Mouse (Mus musculus) neural tube, embryonic 15.5 days (tissue): Measurements from ENCODE around the gene Glis1. TPM values are rescaled to one million over a fixed set of nuclear protein-coding genes. Genes with fewer than 3 reads are reported as not detected.
A peak's percentile ranks its signal among the peaks of the same experiment; 100 is the strongest.

ENCODE experiments used
- ATAC-seq: fragments of 200-750 bp; cut with Nextera tagmentation; 2 replicates; pipeline ENCODE4 v1.8.0; 2017; ENCODE audit warnings: mild to moderate bottlenecking, moderate TSS enrichment, moderate library complexity; ENCODE audit not compliant: low FRiP score
- H3K27ac ChIP-seq: fragments of 300-500 bp; sonication (generic); replicated peaks from 2 replicates; pipeline ENCODE4 v1.5.1; 2015; ENCODE audit warnings: mild to moderate bottlenecking, inconsistent platforms
- H3K27me3 ChIP-seq: fragments of 300-500 bp; sonication (generic); replicated peaks from 2 replicates; pipeline ENCODE4 v1.6.1; 2015; ENCODE audit warnings: inconsistent platforms
- H3K36me3 ChIP-seq: fragments of 300-500 bp; sonication (generic); 2 replicates; pipeline ENCODE4 v1.6.1; 2015; ENCODE audit warnings: inconsistent platforms
- H3K4me1 ChIP-seq: fragments of 300-500 bp; sonication (generic); 2 replicates; pipeline ENCODE4 v1.6.1; 2015; ENCODE audit warnings: inconsistent platforms
- H3K4me2 ChIP-seq: fragments of 300-500 bp; sonication (generic); 2 replicates; pipeline ENCODE4 v1.6.1; 2015; ENCODE audit warnings: inconsistent platforms, mild to moderate bottlenecking, moderate library complexity
- H3K4me3 ChIP-seq: fragments of 300-500 bp; sonication (generic); replicated peaks from 2 replicates; pipeline ENCODE4 v1.5.1; 2015; ENCODE audit warnings: mild to moderate bottlenecking, inconsistent platforms
- H3K9ac ChIP-seq: fragments of 300-500 bp; sonication (generic); replicated peaks from 2 replicates; pipeline ENCODE4 v1.6.1; 2015; ENCODE audit warnings: mild to moderate bottlenecking, inconsistent platforms
- H3K9me3 ChIP-seq: fragments of 300-500 bp; sonication (generic); replicated peaks from 2 replicates; pipeline ENCODE4 v1.6.1; 2016; ENCODE audit warnings: inconsistent platforms
- WGBS: fragments of 180-500 bp; shearing (Covaris S2); methylation state at CpG from one replicate; pipeline ENCODE4 v1.1.7; 2015; ENCODE audit warnings: mixed read lengths; 5-methylcytosine and 5-hydroxymethylcytosine counted together
- microRNA-seq: library from miRNA; unstranded; fragments of <30 nt; microRNA quantifications from one replicate; pipeline ENCODE4, GENCODE M21; 2017
- polyA plus RNA-seq: library from polyadenylated mRNA; unstranded; fragments of >200 nt; fragmentation: Nextera tagmentation; extraction: Ambion mirVana; gene quantifications from 2 replicates; pipeline ENCODE4 v1.2.1, GENCODE M21; 2015

Gene Glis1
- polyA plus RNA-seq, 1 experiment from 2014 or later: 3.8 TPM

DNA sequence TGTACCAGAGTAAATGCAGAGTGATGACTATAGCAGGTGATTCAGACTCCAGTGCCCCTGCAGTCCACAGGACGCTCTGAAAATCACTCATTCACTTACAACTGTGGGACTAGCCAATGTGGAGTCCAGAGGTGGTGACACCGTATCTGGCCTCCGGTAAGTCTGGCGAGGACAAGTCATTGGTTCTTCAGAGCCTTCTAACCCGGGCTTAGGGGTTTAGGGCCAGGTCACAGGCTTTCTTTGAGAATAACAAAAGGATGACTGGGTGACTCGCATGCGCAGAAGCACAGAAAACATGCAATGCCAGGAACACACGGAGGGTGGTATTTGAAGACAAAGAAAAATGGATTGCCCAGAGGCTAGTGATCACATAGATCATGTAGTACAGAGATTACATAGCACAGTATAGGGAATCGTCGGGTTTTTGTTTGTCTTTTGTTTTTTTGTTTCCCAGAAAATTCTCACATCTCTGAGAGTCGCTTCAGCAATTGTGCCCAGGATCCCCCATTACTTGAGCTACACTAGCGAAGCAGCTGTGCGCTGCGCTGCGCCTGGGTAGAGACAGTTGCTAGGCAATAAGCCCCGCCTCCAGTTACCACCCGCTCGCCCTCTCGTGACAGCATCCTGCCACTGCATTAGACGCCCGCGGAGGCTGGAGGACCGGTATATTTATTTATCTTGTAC, 239.4 kb downstream of the Glis1 start:
- peak; percentile 93 for ATAC-seq
- Histone ChIP-seq H3K4me2 (peak overlapping the region; percentile 47), H3K27me3 (no peaks in the 10 kb centered on the region), H3K4me3 (peak overlapping the region; percentile 16; the same call in 1 of the 2 replicates), H3K4me1 (peaks cover 20% of the 10 kb centered on the region), H3K9ac (no peak overlapping the region), H3K36me3 (no peaks in the 10 kb centered on the region), H3K9me3 (no peaks in the 10 kb centered on the region), H3K27ac (peak overlapping the region; percentile 87)
- 9% methylated on average over 23 of the region's 23 CpGs for WGBS

DNA sequence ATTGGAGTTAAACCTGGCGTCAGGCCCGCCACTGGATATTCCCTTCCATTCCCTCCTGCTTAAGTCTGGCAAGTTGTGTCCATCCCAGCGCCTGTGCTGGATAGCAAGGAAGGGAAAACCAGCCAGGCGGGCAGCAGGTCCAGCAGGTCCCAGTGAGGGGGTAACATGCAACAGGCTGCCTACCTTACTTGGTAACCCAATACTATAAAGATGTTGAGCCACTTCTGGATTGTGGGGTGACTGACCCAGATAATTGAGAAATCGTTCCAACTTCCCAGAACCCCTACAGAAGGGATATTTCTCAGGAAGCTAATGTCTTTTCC, 239.9 kb downstream of the Glis1 start:
- peaks cover 20% of the 10 kb centered on the region for H3K4me1 ChIP-seq
- H3K36me3 ChIP-seq: no peaks in the 10 kb centered on the region
- 35% methylated on average over 5 of the region's 5 CpGs for WGBS
- H3K9me3 ChIP-seq: no peaks in the 10 kb centered on the region
- ATAC-seq: peak; percentile 35; the same call in 1 of the 2 replicates
- H3K27ac ChIP-seq: peak overlapping the region; percentile 87
- peak overlapping the region; percentile 16; the same call in 1 of the 2 replicates for H3K4me3 ChIP-seq
- peak overlapping the region; percentile 47 for H3K4me2 ChIP-seq
- 0 out of 2 replicates have a peak overlapping the region, but pooled peaks have one; percentile 5 for H3K9ac ChIP-seq
- H3K27me3 ChIP-seq: no peaks in the 10 kb centered on the region

DNA sequence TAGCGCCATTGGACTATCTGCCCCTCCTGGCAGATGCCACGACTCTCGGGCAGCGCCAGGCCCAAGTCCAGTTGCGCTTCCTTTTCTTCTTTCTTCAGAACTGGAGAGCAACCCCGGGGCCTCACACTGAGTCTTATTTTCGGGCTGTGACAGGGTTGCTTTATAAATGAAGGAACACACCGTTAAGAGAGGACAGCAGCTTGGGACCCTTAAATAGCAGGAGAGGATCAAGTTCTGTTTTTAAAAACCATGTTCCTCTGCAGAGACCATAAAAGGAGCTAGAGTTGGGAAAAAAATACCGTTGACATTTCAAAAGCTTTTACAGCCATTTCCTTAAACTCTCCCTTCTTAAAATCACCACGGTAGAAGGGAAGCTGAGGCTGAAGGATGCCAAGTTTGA, 241.3 kb downstream of the Glis1 start:
- Histone ChIP-seq H3K4me2 (no peak overlapping the region), H3K9ac (no peak overlapping the region), H3K4me3 (no peak overlapping the region), H3K27ac (no peak overlapping the region), H3K9me3 (no peaks in the 10 kb centered on the region), H3K36me3 (no peaks in the 10 kb centered on the region), H3K4me1 (peaks cover 26% of the 10 kb centered on the region), H3K27me3 (no peaks in the 10 kb centered on the region)
- 68% methylated on average over 10 of the region's 10 CpGs for WGBS
- ATAC-seq: no peak

DNA sequence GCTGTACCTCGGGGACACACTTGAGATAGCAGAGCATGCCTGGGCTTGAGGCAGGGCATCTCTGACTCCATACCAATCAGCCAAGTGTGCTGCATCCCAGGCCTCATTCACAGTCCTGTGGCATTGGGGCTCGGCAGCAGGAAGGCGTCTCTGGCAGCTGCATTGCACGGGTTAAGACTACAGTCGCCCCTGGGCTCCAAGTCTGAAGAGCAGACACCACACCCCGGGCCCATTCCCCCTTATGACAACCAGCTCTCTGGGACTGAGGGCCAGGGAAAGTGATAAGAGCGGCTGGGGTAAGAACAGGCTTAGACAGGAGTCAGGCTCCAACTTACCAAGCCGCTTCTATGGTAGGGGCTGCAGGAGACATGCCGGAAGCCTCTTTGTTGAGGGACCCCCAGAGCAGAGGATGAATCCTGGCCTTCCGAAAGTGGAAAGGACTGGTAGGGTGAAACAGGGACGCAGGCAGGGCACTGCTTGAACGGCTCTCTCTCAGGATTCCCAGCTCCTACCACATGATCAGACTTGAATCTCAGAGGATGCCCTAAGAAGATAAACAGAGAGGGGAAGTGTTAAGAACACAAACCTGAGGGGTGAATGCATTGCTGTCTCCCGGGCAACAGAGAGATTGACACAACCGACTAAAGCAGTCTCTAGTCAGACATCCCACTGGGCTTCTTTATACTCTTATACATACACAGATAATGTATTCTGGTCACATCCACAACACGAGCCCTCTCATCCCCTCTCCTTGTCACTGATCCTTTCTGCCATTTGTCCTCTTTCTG, 246.1 kb downstream of the Glis1 start:
- 21% methylated on average over 15 of the region's 15 CpGs for WGBS
- H3K27me3 ChIP-seq: no peaks in the 10 kb centered on the region
- no peaks in the 10 kb centered on the region for H3K36me3 ChIP-seq
- 0 out of 2 replicates have a peak overlapping the region, but pooled peaks have one; percentile 20 for H3K9ac ChIP-seq
- H3K27ac ChIP-seq: peak overlapping the region; percentile 56
- peak; percentile 52 for ATAC-seq
- H3K4me1 ChIP-seq: peaks cover 20% of the 10 kb centered on the region
- H3K4me2 ChIP-seq: peak overlapping the region; percentile 13
- H3K9me3 ChIP-seq: no peaks in the 10 kb centered on the region
- H3K4me3 ChIP-seq: no peak overlapping the region

DNA sequence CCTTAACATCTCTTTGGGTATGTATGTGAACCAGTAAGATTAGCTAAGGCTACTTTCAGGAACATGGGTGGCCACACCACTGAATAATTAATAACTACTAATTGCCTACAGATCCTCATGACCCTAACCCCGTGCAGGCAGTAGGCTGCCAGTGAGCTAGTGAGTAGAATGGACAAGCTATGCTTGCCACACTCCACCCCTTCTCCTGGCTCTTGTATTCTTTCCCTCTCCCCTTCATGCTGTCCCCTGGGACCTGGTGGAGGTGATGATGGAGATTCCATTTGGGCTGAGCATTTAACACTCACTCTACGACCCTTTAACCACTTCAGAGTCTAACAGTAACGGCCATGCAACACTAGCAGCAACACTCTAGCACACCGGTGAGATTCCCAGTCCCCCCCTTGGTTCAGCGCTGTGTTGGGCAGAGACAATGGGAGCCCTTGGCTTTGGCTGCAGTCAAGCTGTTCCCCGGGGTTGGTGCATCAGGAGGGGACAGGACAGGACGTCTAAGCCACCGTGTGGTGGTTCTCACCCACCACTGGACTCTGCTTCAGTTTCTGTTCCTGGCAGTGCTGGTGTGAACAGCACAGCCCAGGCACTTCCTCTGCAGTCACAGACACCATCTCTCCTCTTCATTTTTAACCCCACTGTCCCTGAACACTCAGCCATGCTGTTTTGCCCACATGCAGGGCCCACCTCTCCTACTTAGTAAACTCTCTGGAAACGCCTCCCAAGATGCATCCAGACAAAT, 246.9 kb downstream of the Glis1 start:
- H3K4me1 ChIP-seq: peaks cover 20% of the 10 kb centered on the region
- no peak overlapping the region for H3K4me3 ChIP-seq
- WGBS: 27% methylated on average over 9 of the region's 9 CpGs
- no peaks in the 10 kb centered on the region for H3K9me3 ChIP-seq
- ATAC-seq: peak; percentile 11; the same call in 1 of the 2 replicates
- no peaks in the 10 kb centered on the region for H3K36me3 ChIP-seq
- no peak overlapping the region for H3K9ac ChIP-seq
- H3K27ac ChIP-seq: peak overlapping the region; percentile 56; the same call in 1 of the 2 replicates
- no peaks in the 10 kb centered on the region for H3K27me3 ChIP-seq
- H3K4me2 ChIP-seq: no peak overlapping the region

DNA sequence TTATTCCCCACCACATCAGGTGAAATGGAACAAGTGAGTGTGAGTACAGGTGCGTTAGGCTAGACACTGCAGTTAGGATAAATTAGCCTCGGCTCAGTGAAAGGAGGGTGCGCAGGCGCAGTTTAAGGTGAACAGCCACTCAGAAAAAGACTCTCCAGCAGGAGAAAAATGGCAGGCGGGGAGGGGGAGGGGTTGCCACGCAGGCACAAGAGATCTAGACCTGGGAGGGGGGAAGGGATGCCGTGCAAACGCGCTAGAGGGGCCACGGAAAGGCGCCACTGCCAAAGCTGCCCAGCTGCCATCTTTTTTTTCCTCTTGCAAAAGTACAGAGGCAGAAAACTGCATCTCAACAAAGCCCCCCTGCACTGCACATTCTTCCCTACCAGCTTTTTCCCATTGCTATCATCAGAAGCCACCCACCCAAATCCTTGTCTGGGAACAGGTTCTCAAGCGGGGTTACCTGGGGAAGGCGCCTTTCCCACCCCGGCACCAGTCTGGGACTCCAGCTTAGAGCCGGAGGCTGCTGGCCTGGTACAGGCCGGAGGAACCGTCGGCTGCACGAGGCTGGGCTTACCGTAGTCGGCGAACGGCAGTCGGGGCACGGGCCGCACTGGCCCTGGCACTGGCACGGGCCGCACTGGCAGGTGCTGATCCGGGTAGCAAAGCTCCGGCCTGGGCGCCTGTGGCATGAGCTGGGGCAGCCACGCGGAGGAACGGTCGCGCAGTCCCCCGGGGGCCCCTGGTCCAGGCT, 248.8 kb downstream of the Glis1 start:
- ATAC-seq: no peak
- H3K4me3 ChIP-seq: no peak overlapping the region
- H3K36me3 ChIP-seq: no peaks in the 10 kb centered on the region
- WGBS: 91% methylated on average over 37 of the region's 37 CpGs
- peaks cover 24% of the 10 kb centered on the region for H3K4me1 ChIP-seq
- no peaks in the 10 kb centered on the region for H3K27me3 ChIP-seq
- no peak overlapping the region for H3K9ac ChIP-seq
- no peaks in the 10 kb centered on the region for H3K9me3 ChIP-seq
- H3K4me2 ChIP-seq: no peak overlapping the region
- no peak overlapping the region for H3K27ac ChIP-seq

DNA sequence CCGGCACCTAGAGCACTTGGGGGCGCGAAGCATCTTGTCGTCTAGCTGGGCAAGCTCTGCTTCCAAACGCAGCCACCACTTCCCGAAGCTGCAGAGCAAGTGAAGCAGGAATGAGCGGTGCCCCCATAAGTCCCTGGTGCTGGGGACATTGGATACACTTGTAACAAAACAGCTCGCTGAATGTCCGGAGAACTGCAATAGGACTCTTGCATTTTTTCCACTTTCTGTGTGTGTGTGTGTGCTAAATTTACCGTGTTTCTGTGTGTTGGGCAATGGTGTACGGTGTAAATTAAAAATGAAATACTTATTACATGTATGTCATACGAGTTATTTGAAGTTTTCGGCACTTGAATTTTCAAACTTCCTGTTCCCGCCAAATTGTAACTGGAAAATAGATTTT, 249.7 kb downstream of the Glis1 start, which contains the start of gene Dmrtb1:
TSS of gene Dmrtb1 (minus strand) at position 101 of the 400 bp plus-strand sequence.
- Histone ChIP-seq H3K9ac (no peak within 1 kb of the TSS), H3K4me1 (peaks cover 26% of the 10 kb centered on the region), H3K36me3 (no peaks in the 10 kb centered on the region), H3K4me3 (no peak within 1 kb of the TSS), H3K27me3 (no peaks in the 10 kb centered on the region), H3K27ac (no peak within 1 kb of the TSS), H3K4me2 (no peak within 1 kb of the TSS), H3K9me3 (no peaks in the 10 kb centered on the region)
- ATAC-seq: no peak
- WGBS: 94% methylated on average over 14 of the region's 14 CpGs

Small RNA genes within 50 kb of the gene (microRNA-seq; reads per million reads assigned to microRNA genes)
- not detected for gene Gm24804

Other genes starting within 250 kb of the Glis1 start
- not detected in 2 replicates for gene Ldlrad1, start 225.4 kb upstream of the Glis1 start, polyA plus RNA-seq
- 54.6 and 63.7 TPM in 2 replicates for gene Lrrc42, start 181.1 kb upstream of the Glis1 start, polyA plus RNA-seq
- gene Hspb11, start 181.0 kb upstream of the Glis1 start, polyA plus RNA-seq: 40.6 and 41.8 TPM in 2 replicates
- gene Dio1, start 127.4 kb upstream of the Glis1 start, polyA plus RNA-seq: 1.3 TPM in 1 of 2 replicates, not detected in the other
- 68.4 and 73.1 TPM in 2 replicates for gene Yipf1, start 120.2 kb upstream of the Glis1 start, polyA plus RNA-seq
- 17.1 and 20.5 TPM in 2 replicates for gene Ndc1, start 66.8 kb upstream of the Glis1 start, polyA plus RNA-seq
- 7.7 and 9.0 TPM in 2 replicates for gene Dmrtb1, start 249.6 kb downstream of the Glis1 start, polyA plus RNA-seq